Mouse (Mus musculus): ENCODE results near the gene Snx32. TPM values are rescaled to one million over a fixed set of nuclear protein-coding genes. Genes with fewer than 3 reads are reported as not detected.

Gene Snx32
- total and polyA plus RNA-seq, 2 experiments from 2014 or later: 68.1 to 77.7 TPM

DNA sequence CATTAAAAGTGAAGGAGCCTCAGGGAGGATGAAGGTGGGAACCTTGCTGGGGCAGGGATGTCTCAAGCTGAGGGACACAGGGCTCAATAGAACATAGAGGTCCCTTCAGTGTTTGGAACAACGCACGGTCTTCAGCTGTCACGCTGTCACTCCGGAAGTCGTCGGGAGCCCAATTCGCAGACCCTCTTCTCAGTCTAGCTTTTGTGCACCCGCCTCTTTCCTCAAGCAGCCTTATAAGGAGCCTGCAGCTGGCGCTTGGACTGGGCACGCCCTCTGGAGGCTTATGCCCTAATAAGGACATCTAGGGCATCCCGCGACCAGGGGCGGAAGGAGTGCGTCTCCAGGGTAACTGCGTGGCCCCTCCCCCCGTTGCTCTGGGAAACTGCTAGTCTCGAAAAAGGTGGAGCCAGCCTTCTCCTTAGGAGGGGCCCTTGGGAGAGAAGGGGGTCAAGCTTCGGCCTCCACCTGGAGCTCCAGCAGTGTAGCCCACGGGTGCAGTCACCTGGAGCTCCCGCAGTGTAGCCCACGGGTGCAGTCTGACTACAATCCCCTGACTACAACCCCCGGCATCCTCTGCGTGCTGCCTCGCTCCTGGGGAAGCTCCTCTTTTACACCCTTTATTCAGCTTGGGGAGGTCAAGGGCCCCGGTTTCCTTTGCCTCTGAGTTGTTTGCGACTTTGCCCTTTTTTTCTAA is 21.3 kb downstream of the Snx32 start:
- Histone ChIP-seq H3K4me1 (ENCODE audit: insufficient read depth) (0 out of 2 replicates have a peak, but pooled peaks cover 6% of the 10 kb centered on the region), H3K4me2 (ENCODE audit: low read depth) (peak overlapping the region; percentile 76), H3K27ac (ENCODE audit: low read depth, low read length) (peak overlapping the region; percentile 98), H3K9me3 (ENCODE audit: low read length) (no peaks in the 10 kb centered on the region), H3K9ac (peak overlapping the region; percentile 68), H3K27me3 (ENCODE audit: insufficient read depth, low read length) (no peaks in the 10 kb centered on the region), H3K4me3 (ENCODE audit: low read depth, low read length) (peak overlapping the region; percentile 54), H3K36me3 (ENCODE audit: insufficient read depth) (peaks cover 40% of the 10 kb centered on the region)
- TF ChIP-seq CTCF (IDR thresholded peaks at IDR 0.05; ENCODE audit: low read depth): peak; percentile 42; the same call in 1 of the 2 replicates
- WGBS: under 1% methylated on average over 26 of the region's 26 CpGs
- peak; percentile 95 for DNase-seq
- peak; percentile 81 for ATAC-seq

DNA sequence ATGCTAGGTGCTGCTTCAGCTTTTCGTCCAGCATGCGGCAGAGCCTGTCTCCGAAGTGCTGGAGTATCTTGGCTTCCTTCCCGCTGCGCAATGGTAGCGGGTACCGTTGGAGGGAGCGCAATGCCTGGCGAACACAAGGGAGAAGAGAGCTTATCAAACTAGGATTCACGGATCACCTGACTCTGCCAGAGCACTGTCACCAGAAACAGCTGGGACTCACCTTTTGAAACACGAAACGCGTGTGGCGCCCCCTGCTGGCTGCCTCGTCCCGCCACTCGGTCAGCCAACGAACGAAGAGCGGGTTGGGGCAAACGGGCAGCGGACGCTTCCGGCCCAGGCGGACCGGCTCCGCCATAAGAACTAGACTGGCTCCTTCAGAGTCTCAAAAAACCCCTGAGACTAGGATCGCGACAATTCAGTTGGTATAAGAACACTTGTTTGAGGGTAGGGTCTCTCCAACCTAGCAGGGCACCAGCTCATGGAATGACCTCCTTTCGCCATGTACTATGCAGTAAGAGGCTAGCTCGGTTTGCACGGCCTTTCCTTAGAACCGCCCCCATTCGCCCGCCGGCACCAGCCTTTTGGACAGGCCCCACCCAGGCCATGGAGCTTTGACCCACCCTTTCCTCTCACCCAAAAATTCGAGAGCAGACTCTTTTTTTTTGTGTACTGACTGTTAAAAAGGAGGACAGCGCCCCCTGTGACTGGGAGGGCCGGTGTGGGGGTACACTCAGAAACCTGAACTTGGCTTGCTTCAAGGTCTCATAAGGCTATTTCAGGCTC is 22.4 kb downstream of the Snx32 start, which contains the start of gene Mus81:
TSS of gene Mus81 (minus strand) at position 635 of the 783 bp plus-strand sequence.
- H3K27ac ChIP-seq (ENCODE audit: low read depth, low read length): peak within 1 kb of the TSS; percentile 98
- peak; percentile 95 for DNase-seq
- peak; percentile 56 for ATAC-seq
- H3K4me1 ChIP-seq (ENCODE audit: insufficient read depth): 0 out of 2 replicates have a peak, but pooled peaks cover 6% of the 10 kb centered on the region
- H3K27me3 ChIP-seq (ENCODE audit: insufficient read depth, low read length): no peaks in the 10 kb centered on the region
- H3K4me2 ChIP-seq (ENCODE audit: low read depth): peak within 1 kb of the TSS; percentile 76
- H3K9me3 ChIP-seq (ENCODE audit: low read length): no peaks in the 10 kb centered on the region
- H3K4me3 ChIP-seq (ENCODE audit: low read depth, low read length): peak within 1 kb of the TSS; percentile 54
- H3K36me3 ChIP-seq (ENCODE audit: insufficient read depth): peaks cover 38% of the 10 kb centered on the region
- under 1% methylated on average over 39 of the region's 39 CpGs for WGBS
- peak; percentile 87 for TF ChIP-seq CTCF (IDR thresholded peaks at IDR 0.05; ENCODE audit: low read depth)
- peak within 1 kb of the TSS; percentile 68 for H3K9ac ChIP-seq

DNA sequence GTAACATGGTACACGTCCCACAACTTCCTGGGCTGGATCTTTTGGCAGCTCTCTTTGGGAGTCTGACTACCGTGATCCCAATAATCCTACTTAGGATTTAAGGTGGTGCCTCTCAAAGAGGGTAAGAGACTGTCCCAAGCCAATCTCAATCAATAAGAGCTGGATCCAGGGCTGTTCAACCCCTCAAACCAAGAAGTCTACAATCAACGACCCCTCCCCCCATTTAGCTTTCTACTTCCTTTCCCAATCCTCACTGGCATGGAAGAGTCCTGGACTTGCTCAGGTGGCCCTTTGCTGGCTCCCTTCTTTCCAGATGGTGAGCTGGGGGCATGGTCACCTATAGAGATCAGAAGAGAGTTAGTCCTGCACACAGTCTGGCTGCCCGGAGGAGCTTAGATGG is 23.6 kb downstream of the Snx32 start:
- TF ChIP-seq CTCF (IDR thresholded peaks at IDR 0.05; ENCODE audit: low read depth): no peak
- H3K27ac ChIP-seq (ENCODE audit: low read depth, low read length): no peak overlapping the region
- H3K4me3 ChIP-seq (ENCODE audit: low read depth, low read length): no peak overlapping the region
- ATAC-seq: no peak
- no peaks in the 10 kb centered on the region for H3K9me3 ChIP-seq (ENCODE audit: low read length)
- no peak overlapping the region; the same call in 1 of the 2 replicates for H3K4me2 ChIP-seq (ENCODE audit: low read depth)
- no peaks in the 10 kb centered on the region for H3K27me3 ChIP-seq (ENCODE audit: insufficient read depth, low read length)
- no peak for DNase-seq
- 0 out of 2 replicates have a peak, but pooled peaks cover 3% of the 10 kb centered on the region for H3K4me1 ChIP-seq (ENCODE audit: insufficient read depth)
- 90% methylated on average over 4 of the region's 4 CpGs for WGBS
- H3K9ac ChIP-seq: no peak overlapping the region
- peaks cover 45% of the 10 kb centered on the region for H3K36me3 ChIP-seq (ENCODE audit: insufficient read depth)

DNA sequence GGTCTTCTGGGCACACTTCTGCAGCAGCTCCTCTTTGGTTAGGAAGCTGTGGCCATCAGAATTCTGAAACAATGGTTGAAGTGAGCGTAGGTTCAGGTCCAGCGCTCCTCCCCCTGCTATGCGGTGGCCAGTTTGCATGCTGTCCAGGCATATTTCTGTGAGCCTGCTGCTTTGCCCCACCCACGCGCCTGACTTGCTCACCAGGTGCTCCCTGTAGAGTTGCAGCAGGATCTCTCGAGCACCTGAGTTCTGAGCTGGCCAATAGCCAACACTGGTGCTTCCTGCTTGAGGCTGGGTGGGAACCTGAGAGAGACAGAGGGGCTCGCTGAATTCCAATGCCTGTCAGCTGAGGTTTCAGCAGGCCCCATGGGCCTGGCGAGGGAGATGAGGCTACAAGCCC is 24.1 kb downstream of the Snx32 start:
- no peak overlapping the region for H3K27ac ChIP-seq (ENCODE audit: low read depth, low read length)
- no peaks in the 10 kb centered on the region for H3K9me3 ChIP-seq (ENCODE audit: low read length)
- no peak for TF ChIP-seq CTCF (IDR thresholded peaks at IDR 0.05; ENCODE audit: low read depth)
- peaks cover 50% of the 10 kb centered on the region for H3K36me3 ChIP-seq (ENCODE audit: insufficient read depth)
- DNase-seq (no peak), ATAC-seq (no peak)
- WGBS: 91% methylated on average over 8 of the region's 8 CpGs
- no peak overlapping the region for H3K4me2 ChIP-seq (ENCODE audit: low read depth)
- no peak overlapping the region for H3K4me3 ChIP-seq (ENCODE audit: low read depth, low read length)
- H3K4me1 ChIP-seq (ENCODE audit: insufficient read depth): 0 out of 2 replicates have a peak, but pooled peaks cover 3% of the 10 kb centered on the region
- H3K9ac ChIP-seq: no peak overlapping the region
- no peaks in the 10 kb centered on the region for H3K27me3 ChIP-seq (ENCODE audit: insufficient read depth, low read length)

DNA sequence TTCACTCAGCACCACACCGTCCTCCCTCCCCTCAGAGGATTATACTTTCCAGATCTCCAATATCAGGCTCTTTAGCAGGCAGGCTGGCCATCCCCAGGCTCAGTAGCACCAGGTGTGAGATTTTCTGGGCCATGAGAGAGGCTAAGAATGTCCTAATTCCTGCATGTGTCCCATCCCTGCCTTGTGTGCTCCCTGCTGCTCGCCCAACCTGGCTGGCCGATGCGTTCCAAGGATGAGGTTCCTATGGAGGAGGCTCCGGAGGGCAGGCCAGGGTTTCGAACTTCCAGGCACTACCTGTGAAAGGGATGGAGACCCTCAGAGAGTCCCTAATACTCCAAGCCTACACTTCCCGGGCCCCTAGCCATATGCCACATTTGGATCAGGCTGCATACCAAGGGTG is 24.5 kb downstream of the Snx32 start:
- H3K36me3 ChIP-seq (ENCODE audit: insufficient read depth): peaks cover 54% of the 10 kb centered on the region
- H3K4me3 ChIP-seq (ENCODE audit: low read depth, low read length): no peak overlapping the region
- ATAC-seq (no peak), DNase-seq (no peak)
- 0 out of 2 replicates have a peak, but pooled peaks cover 3% of the 10 kb centered on the region for H3K4me1 ChIP-seq (ENCODE audit: insufficient read depth)
- H3K27ac ChIP-seq (ENCODE audit: low read depth, low read length): no peak overlapping the region
- no peak overlapping the region for H3K9ac ChIP-seq
- no peak overlapping the region for H3K4me2 ChIP-seq (ENCODE audit: low read depth)
- H3K27me3 ChIP-seq (ENCODE audit: insufficient read depth, low read length): no peaks in the 10 kb centered on the region
- H3K9me3 ChIP-seq (ENCODE audit: low read length): no peaks in the 10 kb centered on the region
- 96% methylated on average over 7 of the region's 7 CpGs for WGBS
- TF ChIP-seq CTCF (IDR thresholded peaks at IDR 0.05; ENCODE audit: low read depth): no peak

DNA sequence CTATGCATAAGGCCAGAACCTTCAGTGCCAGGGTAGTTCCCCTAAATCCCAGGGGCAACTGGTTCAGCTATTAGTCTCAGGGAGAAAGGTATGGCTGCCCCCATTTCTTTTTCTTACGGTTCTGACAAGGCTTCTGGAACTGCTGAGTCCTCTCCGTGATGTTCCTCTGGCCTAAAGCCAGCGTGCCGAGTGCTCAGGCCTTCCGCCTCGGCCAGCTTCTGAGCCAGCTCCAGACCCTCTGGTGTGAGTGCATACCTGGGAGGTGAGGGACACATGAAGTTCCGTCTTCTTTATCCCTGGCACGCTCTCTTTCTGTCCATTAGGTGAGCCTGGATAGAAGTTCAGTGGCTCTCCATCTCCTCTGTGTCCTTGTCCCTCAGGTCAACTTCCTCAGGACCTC is 25.0 kb downstream of the Snx32 start:
- Histone ChIP-seq H3K27me3 (ENCODE audit: insufficient read depth, low read length) (no peaks in the 10 kb centered on the region), H3K4me2 (ENCODE audit: low read depth) (no peak overlapping the region), H3K27ac (ENCODE audit: low read depth, low read length) (no peak overlapping the region), H3K9me3 (ENCODE audit: low read length) (no peaks in the 10 kb centered on the region), H3K9ac (no peak overlapping the region), H3K36me3 (ENCODE audit: insufficient read depth) (peaks cover 56% of the 10 kb centered on the region), H3K4me3 (ENCODE audit: low read depth, low read length) (no peak overlapping the region), H3K4me1 (ENCODE audit: insufficient read depth) (0 out of 2 replicates have a peak, but pooled peaks cover 3% of the 10 kb centered on the region)
- DNase-seq (no peak), ATAC-seq (no peak)
- no peak for TF ChIP-seq CTCF (IDR thresholded peaks at IDR 0.05; ENCODE audit: low read depth)
- WGBS: 96% methylated on average over 8 of the region's 8 CpGs

DNA sequence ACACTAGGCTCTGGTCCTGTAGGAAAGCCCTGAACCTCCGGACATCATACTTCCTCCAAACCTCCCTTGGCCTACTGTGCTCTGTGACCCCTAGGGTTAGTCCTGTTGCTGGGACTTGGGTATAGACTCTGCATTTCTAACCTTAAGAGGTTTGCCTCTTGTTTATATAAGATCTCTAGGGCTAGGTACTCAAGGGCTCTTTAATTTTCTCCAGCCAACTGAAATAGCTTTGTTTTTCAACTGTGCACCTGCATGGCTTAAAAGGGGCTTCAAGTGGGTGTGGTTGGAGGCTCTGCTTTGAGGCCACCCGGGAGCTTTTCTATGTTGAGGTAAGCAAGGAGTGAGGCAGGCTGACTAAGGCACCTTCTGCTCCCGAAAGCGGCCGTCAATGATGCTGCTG is 25.8 kb downstream of the Snx32 start:
- 91% methylated on average over 5 of the region's 5 CpGs for WGBS
- DNase-seq: no peak
- Histone ChIP-seq H3K4me2 (ENCODE audit: low read depth) (no peak overlapping the region), H3K9ac (no peak overlapping the region), H3K4me1 (ENCODE audit: insufficient read depth) (0 out of 2 replicates have a peak, but pooled peaks cover 3% of the 10 kb centered on the region), H3K27me3 (ENCODE audit: insufficient read depth, low read length) (no peaks in the 10 kb centered on the region), H3K36me3 (ENCODE audit: insufficient read depth) (peaks cover 62% of the 10 kb centered on the region), H3K27ac (ENCODE audit: low read depth, low read length) (no peak overlapping the region), H3K4me3 (ENCODE audit: low read depth, low read length) (no peak overlapping the region), H3K9me3 (ENCODE audit: low read length) (no peaks in the 10 kb centered on the region)
- no peak for TF ChIP-seq CTCF (IDR thresholded peaks at IDR 0.05; ENCODE audit: low read depth)
- no peak for ATAC-seq

Data from forebrain, postnatal 0 days (tissue).